Mouse (Mus musculus) liver (tissue): ENCODE measurements around the gene Tbxas1.

Experiments
- DNase-seq: peaks from one replicate; pipeline ENCODE4 v3.0.0-alpha.2; 2020; ENCODE audit warnings: mixed read lengths

Tbxas1 gene

DNA sequence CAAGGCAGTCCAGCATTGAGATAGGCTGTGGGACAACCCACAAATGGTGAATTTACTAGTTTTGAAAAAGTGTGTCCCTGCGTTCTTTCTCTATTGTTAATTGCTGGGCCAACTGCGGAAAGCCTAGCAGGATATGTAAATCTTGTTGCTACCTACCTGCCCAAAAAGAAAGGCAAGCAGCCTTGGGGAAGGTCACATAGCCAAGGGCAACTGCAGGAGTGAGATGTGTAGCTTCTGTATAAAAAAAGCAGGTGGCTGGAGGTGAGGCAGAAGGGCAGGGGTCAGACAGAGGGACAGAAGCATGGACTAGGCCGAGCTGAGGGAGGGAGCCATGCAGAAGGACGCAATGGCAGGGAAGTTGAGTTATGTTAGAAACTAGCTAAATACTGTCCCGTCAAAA is 257.4 kb downstream of the Tbxas1 start:
- DNase-seq: no peak
